Mouse (Mus musculus): ENCODE results near the gene Clybl.

DNA sequence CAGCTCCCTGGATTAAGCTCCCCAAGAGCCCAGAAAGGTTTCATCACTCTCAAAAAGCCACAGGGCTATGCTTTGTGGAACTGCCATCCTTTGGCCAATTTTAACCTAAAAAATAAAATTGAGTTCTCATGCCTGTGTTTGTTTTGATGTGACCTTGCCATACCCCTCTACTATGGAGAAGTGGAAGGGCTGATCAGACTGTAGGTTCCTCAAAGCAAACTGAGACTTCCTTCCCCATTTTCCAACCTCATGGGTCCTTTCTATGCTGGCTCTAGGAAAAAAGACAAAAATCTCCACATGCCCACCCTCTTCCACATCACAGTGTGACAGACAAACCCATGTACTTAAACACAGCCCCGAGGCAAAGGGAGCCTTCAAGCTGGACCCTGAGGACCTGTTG is 79.7 kb downstream of the Clybl start:
- TF ChIP-seq CTCF (IDR thresholded peaks at IDR 0.05; ENCODE audit: low read depth, low read length) = no peak
- no peak for TF ChIP-seq POLR2A (IDR thresholded peaks at IDR 0.05; ENCODE audit: extremely low read depth, insufficient read depth, low read length)
